Mouse (Mus musculus): ENCODE measurements at regions not wholly inside any gene's neighbourhood (a gene's known extent, or its start where the extent isn't known, plus 50 kb on each side); places are given as distances from the start of the nearest gene placed in this dataset.

- Histone ChIP-seq H3K4me1 (replicated peaks; ENCODE audit: control insufficient read depth, insufficient read depth, low read length) (no peaks in the 10 kb centered on the region), H3K9ac (ENCODE audit: low read depth, low read length) (no peak overlapping the region)
- ATAC-seq: no peak
Measured at GRCm38 (mm10) chr11:114165656-114166362, 99.0 kb upstream of the Sdk2 start.

GRCm38 (mm10) chr11:114152716-114153115 lies 85.9 kb upstream of the Sdk2 start:
- no peaks in the 10 kb centered on the region for H3K9me3 ChIP-seq (ENCODE audit: control insufficient read depth)
- H3K4me2 ChIP-seq (replicated peaks; ENCODE audit: low read depth): no peak overlapping the region
- H3K4me1 ChIP-seq (replicated peaks; ENCODE audit: control insufficient read depth, insufficient read depth, low read length): no peaks in the 10 kb centered on the region
- no peak overlapping the region for H3K4me3 ChIP-seq (ENCODE audit: low read depth, low read length)
- no peak overlapping the region for H3K9ac ChIP-seq (ENCODE audit: low read depth, low read length)
- TF ChIP-seq CTCF (IDR thresholded peaks at IDR 0.05; ENCODE audit: low read depth): no peak
- ATAC-seq: no peak
- no peak overlapping the region for H3K27ac ChIP-seq (ENCODE audit: low read depth, low read length)
- WGBS: 81% methylated on average over 15 of the region's 15 CpGs
- H3K27me3 ChIP-seq (replicated peaks; ENCODE audit: control insufficient read depth, insufficient read depth, low read length): no peaks in the 10 kb centered on the region
- no peaks in the 10 kb centered on the region for H3K36me3 ChIP-seq (ENCODE audit: control insufficient read depth, insufficient read depth)

More at GRCm38 (mm10) chr11:114165656-114166362, 99.0 kb upstream of the Sdk2 start:
- 23% methylated on average over 23 of the region's 23 CpGs for WGBS
- Histone ChIP-seq H3K4me2 (replicated peaks; ENCODE audit: low read depth) (no peak overlapping the region), H3K27ac (ENCODE audit: low read depth, low read length) (no peak overlapping the region), H3K27me3 (replicated peaks; ENCODE audit: control insufficient read depth, insufficient read depth, low read length) (no peaks in the 10 kb centered on the region), H3K4me3 (ENCODE audit: low read depth, low read length) (no peak overlapping the region), H3K9me3 (ENCODE audit: control insufficient read depth) (no peaks in the 10 kb centered on the region), H3K36me3 (ENCODE audit: control insufficient read depth, insufficient read depth) (no peaks in the 10 kb centered on the region)
- TF ChIP-seq CTCF (IDR thresholded peaks at IDR 0.05; ENCODE audit: low read depth): no peak

- no peak for TF ChIP-seq CTCF (IDR thresholded peaks at IDR 0.05; ENCODE audit: low read depth)
- Histone ChIP-seq H3K9me3 (ENCODE audit: control insufficient read depth) (no peaks in the 10 kb centered on the region), H3K27ac (ENCODE audit: low read depth, low read length) (no peak overlapping the region), H3K36me3 (ENCODE audit: control insufficient read depth, insufficient read depth) (no peaks in the 10 kb centered on the region), H3K9ac (ENCODE audit: low read depth, low read length) (no peak overlapping the region), H3K27me3 (replicated peaks; ENCODE audit: control insufficient read depth, insufficient read depth, low read length) (no peaks in the 10 kb centered on the region), H3K4me3 (ENCODE audit: low read depth, low read length) (no peak overlapping the region), H3K4me1 (replicated peaks; ENCODE audit: control insufficient read depth, insufficient read depth, low read length) (no peaks in the 10 kb centered on the region), H3K4me2 (replicated peaks; ENCODE audit: low read depth) (no peak overlapping the region)
- no peak for ATAC-seq
- WGBS: 39% methylated on average over 5 of the region's 5 CpGs
Measured at GRCm38 (mm10) chr11:114146334-114146733, 79.5 kb upstream of the Sdk2 start.

GRCm38 (mm10) chr11:114129270-114129669 lies 62.4 kb upstream of the Sdk2 start:
- H3K4me3 ChIP-seq (ENCODE audit: low read depth, low read length): no peak overlapping the region
- H3K27ac ChIP-seq (ENCODE audit: low read depth, low read length): no peak overlapping the region
- no peak overlapping the region for H3K4me2 ChIP-seq (replicated peaks; ENCODE audit: low read depth)
- no peaks in the 10 kb centered on the region for H3K9me3 ChIP-seq (ENCODE audit: control insufficient read depth)
- no peak overlapping the region for H3K9ac ChIP-seq (ENCODE audit: low read depth, low read length)
- no peaks in the 10 kb centered on the region for H3K36me3 ChIP-seq (ENCODE audit: control insufficient read depth, insufficient read depth)
- no peaks in the 10 kb centered on the region for H3K27me3 ChIP-seq (replicated peaks; ENCODE audit: control insufficient read depth, insufficient read depth, low read length)
- no peak for ATAC-seq
- H3K4me1 ChIP-seq (replicated peaks; ENCODE audit: control insufficient read depth, insufficient read depth, low read length): no peaks in the 10 kb centered on the region
- TF ChIP-seq CTCF (IDR thresholded peaks at IDR 0.05; ENCODE audit: low read depth): no peak
- 68% methylated on average over 8 of the region's 8 CpGs for WGBS

- H3K27me3 ChIP-seq (replicated peaks; ENCODE audit: control insufficient read depth, insufficient read depth, low read length): no peaks in the 10 kb centered on the region
- no peak overlapping the region for H3K27ac ChIP-seq (ENCODE audit: low read depth, low read length)
- H3K4me1 ChIP-seq (replicated peaks; ENCODE audit: control insufficient read depth, insufficient read depth, low read length): no peaks in the 10 kb centered on the region
- H3K9ac ChIP-seq (ENCODE audit: low read depth, low read length): no peak overlapping the region
- no peaks in the 10 kb centered on the region for H3K36me3 ChIP-seq (ENCODE audit: control insufficient read depth, insufficient read depth)
- no peak overlapping the region for H3K4me2 ChIP-seq (replicated peaks; ENCODE audit: low read depth)
- no peaks in the 10 kb centered on the region for H3K9me3 ChIP-seq (ENCODE audit: control insufficient read depth)
- no peak for ATAC-seq
- H3K4me3 ChIP-seq (ENCODE audit: low read depth, low read length): no peak overlapping the region
- WGBS: 83% methylated on average over 8 of the region's 8 CpGs
- no peak for TF ChIP-seq CTCF (IDR thresholded peaks at IDR 0.05; ENCODE audit: low read depth)
Measured at GRCm38 (mm10) chr11:114128841-114129240, 62.0 kb upstream of the Sdk2 start.

GRCm38 (mm10) chr11:114127426-114127825 lies 60.6 kb upstream of the Sdk2 start:
- no peaks in the 10 kb centered on the region for H3K27me3 ChIP-seq (replicated peaks; ENCODE audit: control insufficient read depth, insufficient read depth, low read length)
- no peak overlapping the region for H3K4me2 ChIP-seq (replicated peaks; ENCODE audit: low read depth)
- TF ChIP-seq CTCF (IDR thresholded peaks at IDR 0.05; ENCODE audit: low read depth): no peak
- H3K4me3 ChIP-seq (ENCODE audit: low read depth, low read length): no peak overlapping the region
- no peaks in the 10 kb centered on the region for H3K4me1 ChIP-seq (replicated peaks; ENCODE audit: control insufficient read depth, insufficient read depth, low read length)
- no peaks in the 10 kb centered on the region for H3K9me3 ChIP-seq (ENCODE audit: control insufficient read depth)
- no peak overlapping the region for H3K27ac ChIP-seq (ENCODE audit: low read depth, low read length)
- no peak for ATAC-seq
- no peaks in the 10 kb centered on the region for H3K36me3 ChIP-seq (ENCODE audit: control insufficient read depth, insufficient read depth)
- H3K9ac ChIP-seq (ENCODE audit: low read depth, low read length): no peak overlapping the region
- 26% methylated on average over 8 of the region's 8 CpGs for WGBS
